Mouse (Mus musculus): ENCODE results near the gene Thoc3. TPM values are rescaled to one million over a fixed set of nuclear protein-coding genes. Genes with fewer than 3 reads are reported as not detected.

Thoc3 gene
- total RNA-seq, 2 experiments from 2014 or later = 14.7 to 16.5 TPM

DNA sequence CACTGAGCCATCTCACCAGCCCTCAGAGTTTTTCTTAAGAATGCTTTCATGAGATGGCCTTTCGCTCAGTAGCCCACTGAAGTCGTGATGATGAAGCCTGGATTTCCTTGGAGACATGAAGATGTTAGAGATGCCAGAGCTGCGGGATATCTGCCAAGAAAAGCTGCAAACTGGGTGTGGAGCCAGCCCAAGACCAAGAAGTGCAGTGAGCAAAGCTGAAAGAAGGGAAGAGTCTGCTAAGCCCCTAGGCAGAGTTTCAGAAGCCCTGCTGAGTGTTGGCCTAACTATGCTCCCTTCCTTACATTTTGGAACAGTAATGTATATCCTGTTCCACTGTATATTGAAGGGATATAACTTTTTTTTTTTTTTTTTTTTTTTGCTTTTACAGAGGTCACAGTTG, 10.6 kb upstream of the Thoc3 start:
- intact Hi-C loops (cut with DNase I) = no loop called here
- no peak for DNase-seq
- no peak for TF ChIP-seq CTCF (IDR thresholded peaks at IDR 0.05)
- Histone ChIP-seq H3K27ac (no peak overlapping the region), H3K4me3 (no peak overlapping the region)

DNA sequence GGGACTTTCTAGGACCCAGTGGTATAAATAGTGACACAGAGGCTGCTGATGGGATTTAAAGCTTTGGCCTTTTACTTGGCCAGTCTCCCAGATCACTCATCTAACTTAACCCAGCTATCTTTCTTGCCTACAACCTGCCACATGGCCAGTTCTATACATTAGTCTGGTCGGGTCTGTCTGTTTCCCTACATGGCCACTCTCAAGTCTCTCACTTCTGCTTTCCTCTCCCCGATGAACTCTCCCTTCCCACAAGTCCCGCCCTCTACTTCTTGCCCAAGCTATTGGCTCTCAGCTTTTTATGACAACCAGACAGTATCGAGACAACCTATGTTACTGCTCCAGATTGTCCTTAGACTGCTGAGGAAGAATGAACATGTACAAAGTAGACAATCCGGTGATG, 7.1 kb upstream of the Thoc3 start:
- TF ChIP-seq CTCF (IDR thresholded peaks at IDR 0.05) = no peak
- Histone ChIP-seq H3K4me3 (no peak overlapping the region), H3K27ac (no peak overlapping the region)
- intact Hi-C loops (cut with DNase I) = no loop called here
- DNase-seq = no peak

DNA sequence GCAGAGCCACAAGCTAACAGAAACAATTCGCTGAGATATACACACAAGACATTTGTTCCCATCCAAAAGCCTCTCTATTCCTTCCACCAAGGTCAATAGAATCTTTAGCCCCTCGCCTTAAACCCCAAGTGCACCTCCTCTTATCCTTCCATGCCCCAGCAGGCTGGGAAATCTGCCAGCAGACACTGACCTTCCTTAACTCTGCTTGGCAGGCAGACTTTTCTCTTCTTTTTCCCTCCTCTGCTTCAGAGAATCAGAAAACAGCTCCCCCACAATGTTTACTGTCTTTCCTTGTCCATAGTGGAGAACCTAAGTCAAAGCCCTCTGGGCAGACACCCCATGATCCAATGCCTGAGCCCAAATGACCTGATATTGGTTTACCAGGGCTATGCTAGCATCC, 6.3 kb upstream of the Thoc3 start:
- intact Hi-C loops (cut with DNase I) = no loop called here
- no peak overlapping the region for H3K4me3 ChIP-seq
- DNase-seq = no peak

DNA sequence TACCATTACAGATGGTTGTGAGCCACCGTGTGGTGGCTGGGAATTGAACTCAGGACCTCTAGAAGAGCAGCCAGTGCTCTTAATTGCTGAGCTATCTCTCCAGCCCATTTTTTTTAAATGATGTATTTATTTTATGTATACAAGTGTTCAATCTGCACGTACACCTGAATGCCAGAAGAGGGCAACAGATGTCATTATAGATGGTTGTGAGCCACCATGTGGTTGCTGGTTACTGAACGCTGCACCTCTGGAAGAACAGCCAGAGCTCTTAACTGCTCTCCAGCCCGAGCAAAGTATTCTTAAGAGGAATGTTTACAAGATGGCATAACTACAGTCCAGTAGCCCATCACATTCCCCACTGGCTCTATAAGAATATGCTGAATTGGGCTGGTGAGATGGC, 3.3 kb upstream of the Thoc3 start:
- intact Hi-C loops (cut with DNase I) = no loop called here
- no peak overlapping the region for H3K4me3 ChIP-seq
- TF ChIP-seq CTCF (IDR thresholded peaks at IDR 0.05) = no peak

More for the DNA sequence above, 6.3 kb upstream of the Thoc3 start:
- H3K27ac ChIP-seq = no peak overlapping the region
- no peak for TF ChIP-seq CTCF (IDR thresholded peaks at IDR 0.05)

DNA sequence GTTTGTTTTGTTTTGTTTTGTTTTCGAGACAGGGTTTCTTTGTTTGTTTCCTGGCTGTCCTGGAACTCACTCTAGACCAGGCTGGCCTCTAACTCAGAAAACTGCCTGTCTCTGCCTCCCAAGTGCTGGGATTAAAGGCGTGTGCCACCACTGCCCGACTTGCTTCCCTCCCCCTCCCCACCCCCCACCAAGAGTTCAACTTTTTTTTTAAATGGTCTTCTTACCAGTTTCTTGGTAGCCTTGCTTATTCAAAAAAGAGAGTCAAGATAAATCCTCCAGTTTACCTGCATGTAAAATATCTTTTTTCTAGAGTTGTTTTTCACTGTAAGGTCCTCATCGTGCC, 334 bp upstream of the Thoc3 start:
- peak overlapping the region; percentile 98 for H3K4me3 ChIP-seq
- H3K27ac ChIP-seq = peak overlapping the region; percentile 85
- intact Hi-C loops (cut with DNase I) = loop anchor here (5.0 kb wide), 3 partner anchors 33 to 153 kb away; partner anchors contain the start of genes 4833439L19Rik, Faf2 and Simc1
- DNase-seq = no peak
- no peak for TF ChIP-seq CTCF (IDR thresholded peaks at IDR 0.05)

More for the DNA sequence above, 3.3 kb upstream of the Thoc3 start:
- no peak for DNase-seq
- H3K27ac ChIP-seq = no peak overlapping the region

DNA sequence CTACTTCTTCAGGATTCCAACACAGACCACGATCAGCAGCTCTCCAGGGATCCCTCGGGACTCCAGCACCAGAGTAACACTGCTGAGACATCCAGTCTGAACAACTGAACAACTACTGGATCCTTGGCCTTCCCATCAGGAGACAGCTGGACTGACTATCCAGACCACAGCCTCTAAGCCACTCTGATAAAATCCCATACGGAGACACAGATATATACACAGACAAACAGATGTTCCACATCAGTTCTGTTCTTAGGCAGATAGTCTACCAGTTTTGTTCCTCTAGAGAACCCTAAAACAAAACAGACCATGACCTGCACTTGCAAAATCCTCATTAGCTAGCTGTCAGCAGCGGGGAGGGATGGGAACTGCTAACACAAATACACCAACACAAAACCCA, 9.4 kb downstream of the Thoc3 start:
- no peak for TF ChIP-seq CTCF (IDR thresholded peaks at IDR 0.05)
- Histone ChIP-seq H3K4me3 (no peak overlapping the region), H3K27ac (no peak overlapping the region)
- intact Hi-C loops (cut with DNase I) = no loop called here
- DNase-seq = no peak

DNA sequence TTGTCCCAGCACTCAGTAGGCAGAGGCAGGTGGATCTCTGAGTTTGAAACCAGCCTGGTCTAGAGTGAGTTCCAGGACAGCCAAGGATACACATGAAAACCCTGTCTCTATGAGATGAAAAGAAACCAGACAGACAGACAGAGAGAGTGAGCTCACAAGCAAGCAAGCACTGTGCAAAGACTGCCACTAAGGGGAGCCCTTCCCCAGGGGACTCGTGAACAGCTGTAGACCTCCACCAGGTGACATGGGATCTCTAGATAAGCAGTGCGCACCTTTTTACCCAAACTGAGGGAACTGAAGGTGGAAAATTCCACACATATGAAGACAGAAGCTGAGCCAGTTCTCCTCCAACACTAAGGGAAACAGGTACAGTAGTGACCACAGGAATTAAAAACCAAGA, 11.6 kb downstream of the Thoc3 start:
- DNase-seq = no peak
- no peak overlapping the region for H3K4me3 ChIP-seq
- no peak overlapping the region for H3K27ac ChIP-seq
- TF ChIP-seq CTCF (IDR thresholded peaks at IDR 0.05) = peak; percentile 51
- intact Hi-C loops (cut with DNase I) = no loop called here

DNA sequence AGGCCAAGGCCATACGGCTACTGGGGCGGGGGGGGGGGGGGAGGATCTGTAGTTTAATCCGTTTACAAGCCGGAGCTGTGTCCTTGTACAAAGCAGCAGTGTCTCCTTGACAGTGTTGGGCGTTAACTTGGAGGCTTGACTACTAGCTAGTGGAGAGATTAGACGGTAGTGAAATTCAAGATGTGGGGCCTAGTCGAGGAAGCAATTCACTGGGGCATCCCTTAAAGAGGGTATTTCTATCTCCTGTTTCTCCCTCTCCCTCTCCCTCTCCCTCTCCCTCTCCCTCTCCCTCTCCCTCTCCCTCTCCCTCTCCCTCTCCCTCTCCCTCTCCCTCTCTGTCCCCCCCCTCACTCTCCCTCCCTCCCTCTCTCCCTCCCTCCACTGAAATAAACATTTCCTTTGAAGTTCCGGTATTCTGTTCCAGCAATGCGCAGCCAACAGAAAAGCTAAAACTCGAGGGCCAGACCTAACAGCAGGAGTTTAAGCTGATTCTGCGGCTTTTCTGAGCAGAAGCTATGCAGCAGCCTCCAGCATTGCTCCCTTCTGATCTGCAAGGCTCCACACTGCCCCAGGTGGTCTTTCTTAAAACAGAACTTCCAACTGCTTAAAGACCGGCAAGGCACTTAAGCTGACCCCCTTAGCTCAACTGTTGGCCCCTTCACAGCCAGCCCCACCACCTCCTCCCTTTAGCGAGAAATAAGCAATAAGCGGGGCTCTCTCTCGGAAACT, 21.0 kb downstream of the Thoc3 start:
- H3K4me3 ChIP-seq = no peak overlapping the region
- intact Hi-C loops (cut with DNase I) = loop anchor here (1.0 to 5.0 kb wide), 3 partner anchors 125 to 335 kb away; no protein-coding TSS in a partner anchor
- TF ChIP-seq CTCF (IDR thresholded peaks at IDR 0.05) = 0 out of 2 replicates have a peak, but pooled peaks have one; percentile 13
- no peak for DNase-seq
- no peak overlapping the region for H3K27ac ChIP-seq

DNA sequence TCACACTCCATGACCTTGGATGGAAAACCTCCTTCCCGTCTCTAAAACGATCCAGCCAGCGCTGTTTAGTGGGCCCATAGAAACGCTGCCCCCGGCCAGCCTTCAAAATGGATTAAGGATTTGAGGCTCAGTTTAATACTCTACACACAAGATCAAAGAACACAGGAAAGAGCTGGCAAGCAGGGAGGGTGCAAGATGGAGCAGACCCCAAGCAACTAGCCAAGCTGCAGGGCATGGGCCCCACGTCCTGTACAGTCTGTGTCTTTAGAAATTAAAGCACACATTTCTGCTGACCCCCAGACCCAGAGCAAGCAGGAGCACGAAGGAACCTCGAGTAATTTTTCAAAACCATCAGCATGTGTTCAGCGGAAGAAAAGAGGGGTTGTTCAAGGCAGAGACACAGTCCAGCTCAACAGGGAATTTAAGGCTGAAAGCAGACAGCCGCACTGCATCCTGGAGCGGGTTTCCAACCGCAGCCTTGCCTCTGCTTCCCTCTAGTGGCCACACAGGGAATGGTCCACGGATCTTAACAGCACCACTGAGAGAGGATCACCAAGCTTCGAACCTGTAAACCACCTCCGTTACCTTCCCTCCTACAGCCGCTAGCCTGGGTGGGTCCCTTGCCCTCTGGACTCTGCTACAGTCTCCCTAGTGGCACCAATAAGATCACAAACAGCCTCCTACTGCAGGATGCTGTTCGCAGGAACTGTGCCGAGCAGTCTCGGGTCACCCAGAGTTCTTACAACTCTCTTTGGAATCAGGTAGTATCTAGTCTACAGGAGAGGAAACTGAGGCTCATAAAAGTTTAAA, 21.8 kb downstream of the Thoc3 start:
- no peak; the same call in 1 of the 2 replicates for TF ChIP-seq CTCF (IDR thresholded peaks at IDR 0.05)
- H3K27ac ChIP-seq = no peak overlapping the region
- peak; percentile 80 for DNase-seq
- intact Hi-C loops (cut with DNase I) = loop anchor here (1.0 to 5.0 kb wide), 3 partner anchors 125 to 335 kb away; no protein-coding TSS in a partner anchor
- H3K4me3 ChIP-seq = no peak overlapping the region

DNA sequence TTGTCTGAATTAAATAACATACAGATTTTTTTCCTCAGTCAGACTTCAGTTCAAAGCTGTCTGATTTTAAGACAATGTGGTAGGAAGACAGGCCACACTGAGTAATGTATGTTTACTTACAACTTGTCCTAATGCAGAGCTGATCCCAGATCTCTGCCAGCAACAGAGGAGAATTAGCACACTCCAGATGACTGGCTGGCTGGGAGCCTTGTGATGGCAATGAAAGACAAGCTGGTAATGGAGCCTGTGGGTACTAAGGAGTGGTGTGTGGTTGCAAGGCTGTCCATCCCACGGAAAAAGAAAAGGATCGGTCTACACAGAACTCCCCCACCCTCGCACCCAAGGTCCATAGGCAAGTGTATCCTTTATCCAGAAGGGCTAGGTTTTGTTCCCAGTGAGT, 25.0 kb downstream of the Thoc3 start:
- TF ChIP-seq CTCF (IDR thresholded peaks at IDR 0.05) = no peak
- no peak overlapping the region for H3K4me3 ChIP-seq
- DNase-seq = no peak
- intact Hi-C loops (cut with DNase I) = no loop called here
- no peak overlapping the region for H3K27ac ChIP-seq

DNA sequence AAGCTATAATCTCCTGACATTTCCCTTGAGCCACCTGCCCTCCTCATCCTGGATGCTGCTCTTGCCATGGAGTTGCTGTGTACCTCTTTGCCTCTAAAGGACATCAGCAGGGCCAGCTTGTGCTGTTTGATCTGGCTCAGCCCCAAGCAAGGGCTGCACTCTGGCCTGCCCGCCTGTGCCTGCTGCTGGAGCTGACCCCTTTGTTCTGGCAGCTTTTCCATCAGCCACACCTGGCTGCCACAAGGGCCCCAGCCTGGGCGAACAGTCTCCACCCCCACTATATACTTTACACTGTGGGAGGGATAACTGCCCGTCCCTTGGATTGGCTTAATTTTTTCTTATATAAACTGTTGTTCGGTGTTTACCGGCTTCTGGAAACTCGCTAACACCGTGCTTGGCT, 28.7 kb downstream of the Thoc3 start:
- Histone ChIP-seq H3K27ac (no peak overlapping the region), H3K4me3 (no peak overlapping the region)
- intact Hi-C loops (cut with DNase I) = no loop called here
- TF ChIP-seq CTCF (IDR thresholded peaks at IDR 0.05) = no peak
- no peak for DNase-seq

DNA sequence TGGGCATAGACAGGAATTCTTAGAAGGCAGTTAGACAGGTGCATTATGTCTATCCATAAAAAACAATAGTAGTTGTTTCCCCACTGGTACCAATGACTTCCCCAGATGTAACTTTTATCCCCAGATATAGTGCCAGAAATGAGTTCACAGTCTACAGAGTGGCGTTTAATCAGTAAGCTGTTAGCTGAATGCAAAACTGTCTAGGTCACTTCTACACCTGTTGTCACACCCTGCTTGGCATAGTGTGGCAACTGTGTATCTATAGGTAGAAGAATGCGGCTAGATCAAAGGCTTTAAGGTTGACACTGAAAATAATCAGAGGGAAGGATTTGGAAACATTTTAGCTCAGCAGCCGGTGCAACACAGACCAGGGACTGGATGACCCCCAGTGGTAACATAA, 29.8 kb downstream of the Thoc3 start:
- no peak for DNase-seq
- TF ChIP-seq CTCF (IDR thresholded peaks at IDR 0.05) = no peak
- intact Hi-C loops (cut with DNase I) = no loop called here
- H3K4me3 ChIP-seq = no peak overlapping the region
- H3K27ac ChIP-seq = no peak overlapping the region

DNA sequence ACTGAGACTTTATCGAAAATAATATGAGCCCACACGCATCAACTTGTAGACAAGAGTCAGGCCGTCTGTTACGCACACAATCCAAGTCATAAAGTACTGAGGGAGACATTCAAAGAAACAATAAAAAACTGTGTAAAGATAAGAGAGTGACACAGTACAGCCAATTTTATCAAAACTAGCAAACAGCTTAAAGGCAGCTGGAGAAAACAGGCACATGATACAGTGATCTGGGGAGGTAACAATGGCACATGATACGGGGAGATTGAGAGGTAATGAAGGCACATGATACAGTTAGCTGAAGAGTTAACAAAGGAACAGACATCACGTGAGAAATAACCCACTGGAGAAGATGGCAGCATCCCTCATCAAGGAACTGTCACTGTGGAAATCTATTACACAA, 31.6 kb downstream of the Thoc3 start:
- intact Hi-C loops (cut with DNase I) = no loop called here
- DNase-seq = no peak
- H3K4me3 ChIP-seq = no peak overlapping the region
- H3K27ac ChIP-seq = no peak overlapping the region
- TF ChIP-seq CTCF (IDR thresholded peaks at IDR 0.05) = no peak
